Mouse (Mus musculus): ENCODE results near the gene Sipa1l2.

DNA sequence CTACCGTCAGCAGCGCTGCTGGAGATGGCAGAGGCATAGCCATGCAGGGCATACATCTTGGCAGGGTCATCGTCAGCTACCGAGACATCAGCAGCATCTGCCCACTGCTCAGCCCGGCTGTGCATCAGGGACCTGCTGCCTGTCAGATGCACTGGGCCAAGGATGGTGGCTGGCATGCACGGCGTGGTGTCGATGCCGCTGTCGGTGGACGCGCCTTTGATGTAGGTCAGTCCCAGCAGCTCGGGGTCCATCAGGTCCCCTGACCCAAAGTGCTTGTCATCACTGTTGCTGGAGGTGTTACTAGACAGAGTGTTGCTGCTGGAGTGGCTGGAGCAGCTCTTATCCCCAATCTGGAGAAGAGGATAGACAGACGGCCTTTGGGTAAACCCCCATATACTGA is 122.1 kb downstream of the Sipa1l2 start:
- TF ChIP-seq CTCF (IDR thresholded peaks at IDR 0.05; ENCODE audit: control insufficient read depth, insufficient read depth, insufficient replicate concordance, low read depth, low read length), result no peak
- no peak; the same call in 1 of the 2 replicates for TF ChIP-seq POLR2A (IDR thresholded peaks at IDR 0.05; ENCODE audit: control insufficient read depth, low read depth, low read length)
